Mouse (Mus musculus): ENCODE results near the gene Slmap.

GRCm38 (mm10) chr14:26562247-26562646 lies 27.5 kb upstream of the Slmap start:
- TF ChIP-seq CTCF (IDR thresholded peaks at IDR 0.05; ENCODE audit: low read depth) (no peak), EP300 (IDR thresholded peaks at IDR 0.05; ENCODE audit: low read depth) (no peak)

All from liver, embryonic 14.5 days (tissue).